Mouse (Mus musculus) bone marrow, adult 2 months (tissue): ENCODE data around the gene Mrpl30. TPM values are rescaled to one million over a fixed set of nuclear protein-coding genes. Genes with fewer than 3 reads are reported as not detected.

Experiments used
- H3K27ac ChIP-seq: fragments of 200-500 bp; 2 replicates; pipeline ENCODE4 v1.5.1; 2012; ENCODE audit warnings: low read depth, mild to moderate bottlenecking, control low read depth, inconsistent platforms, low read length; ENCODE audit not compliant: control insufficient read depth, poor library complexity, insufficient read depth
- H3K4me1 ChIP-seq: fragments of 200-500 bp; 2 replicates; pipeline ENCODE4 v1.6.1; 2011; ENCODE audit warnings: low read length; ENCODE audit not compliant: control insufficient read depth, insufficient read depth
- H3K4me3 ChIP-seq: fragments of 200-500 bp; replicated peaks from 2 replicates; pipeline ENCODE3; 2011; ENCODE audit warnings: mild to moderate bottlenecking, low read depth, low read length, control low read depth; ENCODE audit not compliant: control insufficient read depth
- CTCF ChIP-seq: fragments of 200-500 bp; IDR thresholded peaks from 2 replicates; pipeline ENCODE4 v1.5.1; 2011; ENCODE audit warnings: low read length, control low read depth; ENCODE audit not compliant: control insufficient read depth, insufficient read depth
- POLR2A ChIP-seq: fragments of 200-500 bp; IDR thresholded peaks from 2 replicates; pipeline ENCODE4 v1.6.1; 2011; ENCODE audit warnings: low read depth, mild to moderate bottlenecking, control low read depth, low read length, borderline replicate concordance; ENCODE audit not compliant: control insufficient read depth
- WGBS: fragments of 180-500 bp; shearing (Covaris S2); methylation state at CpG from one replicate; pipeline ENCODE4 v1.1.7; 2018; 5-methylcytosine and 5-hydroxymethylcytosine counted together
- polyA plus RNA-seq: library from polyadenylated mRNA; stranded (reverse); fragments of >200 nt; gene quantifications from 2 replicates; pipeline ENCODE4 v1.2.4, GENCODE M21; 2011; ENCODE audit warnings: low replicate concordance; ENCODE audit not compliant: missing spikeins, insufficient read depth, insufficient read length

Gene Mrpl30
- polyA plus RNA-seq, 1 experiment: 94.1 TPM

GRCm38 (mm10) chr1:37867684-37868322, 22.5 kb upstream of the Mrpl30 start:
- TF ChIP-seq CTCF: no peak
- TF ChIP-seq POLR2A: no peak
- Histone ChIP-seq H3K27ac (no peak overlapping the region), H3K4me1 (peaks cover 3% of the 10 kb centered on the region), H3K4me3 (no peak overlapping the region)
- WGBS: 17% methylated on average over 10 of the region's 10 CpGs

GRCm38 (mm10) chr1:37868640-37869039, 21.6 kb upstream of the Mrpl30 start:
- TF ChIP-seq CTCF (no peak), POLR2A (no peak)
- 11% methylated on average over 10 of the region's 10 CpGs for WGBS
- Histone ChIP-seq H3K27ac (no peak overlapping the region), H3K4me1 (peaks cover 3% of the 10 kb centered on the region), H3K4me3 (peak overlapping the region; percentile 39)

- no peak for TF ChIP-seq POLR2A
- no peak for TF ChIP-seq CTCF
- Histone ChIP-seq H3K27ac (no peak overlapping the region), H3K4me1 (peaks cover 3% of the 10 kb centered on the region), H3K4me3 (no peak overlapping the region)
- 77% methylated on average over 2 of the region's 2 CpGs for WGBS
Observed at GRCm38 (mm10) chr1:37869362-37869761, 20.9 kb upstream of the Mrpl30 start.

GRCm38 (mm10) chr1:37871704-37872103, 18.6 kb upstream of the Mrpl30 start, which contains the start of gene Lipt1:
Gene Lipt1 (plus strand): TSS chr1:37871738.
- TF ChIP-seq POLR2A (no peak), CTCF (no peak)
- Histone ChIP-seq H3K27ac (peak within 1 kb of the TSS; percentile 41; the same call in 1 of the 2 replicates), H3K4me3 (peak within 1 kb of the TSS; percentile 76), H3K4me1 (peaks cover 3% of the 10 kb centered on the region)
- WGBS: 25% methylated on average over 7 of the region's 7 CpGs

- no peak for TF ChIP-seq POLR2A
- TF ChIP-seq CTCF: no peak
- WGBS: 2% methylated on average over 33 of the region's 33 CpGs
- H3K27ac ChIP-seq: no peak overlapping the region
- H3K4me3 ChIP-seq: peak overlapping the region; percentile 76
- peaks cover 3% of the 10 kb centered on the region for H3K4me1 ChIP-seq
Observed at GRCm38 (mm10) chr1:37872131-37873067, 17.9 kb upstream of the Mrpl30 start.

- Histone ChIP-seq H3K27ac (no peak overlapping the region), H3K4me1 (peaks cover 3% of the 10 kb centered on the region), H3K4me3 (no peak overlapping the region)
- TF ChIP-seq CTCF (no peak), POLR2A (no peak)
- 73% methylated on average over 4 of the region's 4 CpGs for WGBS
Observed at GRCm38 (mm10) chr1:37873157-37873556, 17.1 kb upstream of the Mrpl30 start.

GRCm38 (mm10) chr1:37877736-37878460, 12.4 kb upstream of the Mrpl30 start:
- H3K27ac ChIP-seq: no peak overlapping the region
- 94% methylated on average over 13 of the region's 13 CpGs for WGBS
- H3K4me3 ChIP-seq: no peak overlapping the region
- TF ChIP-seq CTCF (no peak), POLR2A (no peak)
- no peaks in the 10 kb centered on the region; the same call in 1 of the 2 replicates for H3K4me1 ChIP-seq

GRCm38 (mm10) chr1:37883411-37883810, 6.9 kb upstream of the Mrpl30 start:
- no peak overlapping the region for H3K27ac ChIP-seq
- 79% methylated on average over 4 of the region's 4 CpGs for WGBS
- H3K4me3 ChIP-seq: no peak overlapping the region
- no peak for TF ChIP-seq CTCF
- H3K4me1 ChIP-seq: no peaks in the 10 kb centered on the region
